Mouse (Mus musculus) embryonic facial prominence, embryonic 15.5 days (tissue): ENCODE results near the gene Wdfy3. TPM values are rescaled to one million over a fixed set of nuclear protein-coding genes. Genes with fewer than 3 reads are reported as not detected.
A peak's percentile ranks its signal among the peaks of the same experiment; 100 is the strongest.

Source experiments
- ATAC-seq: fragments of 200-750 bp; cut with Nextera tagmentation; 2 replicates; pipeline ENCODE4 v1.8.0; 2017; ENCODE audit warnings: low read depth, moderate TSS enrichment; ENCODE audit not compliant: insufficient number of reproducible peaks, low FRiP score, low TSS enrichment
- H3K27ac ChIP-seq: fragments of 300-500 bp; sonication (generic); replicated peaks from 2 replicates; pipeline ENCODE4 v1.5.1; 2015; ENCODE audit warnings: mild to moderate bottlenecking, inconsistent platforms
- H3K27me3 ChIP-seq: fragments of 300-500 bp; sonication (generic); 2 replicates; pipeline ENCODE4 v1.6.1; 2015; ENCODE audit warnings: inconsistent platforms
- H3K36me3 ChIP-seq: fragments of 300-500 bp; sonication (generic); 2 replicates; pipeline ENCODE4 v1.6.1; 2015; ENCODE audit warnings: mild to moderate bottlenecking, inconsistent platforms
- H3K4me1 ChIP-seq: fragments of 300-500 bp; sonication (generic); 2 replicates; pipeline ENCODE4 v1.6.1; 2015; ENCODE audit warnings: inconsistent platforms
- H3K4me2 ChIP-seq: fragments of 300-500 bp; sonication (generic); replicated peaks from 2 replicates; pipeline ENCODE4 v1.6.1; 2015; ENCODE audit warnings: mild to moderate bottlenecking, inconsistent platforms
- H3K4me3 ChIP-seq: fragments of 300-500 bp; sonication (generic); replicated peaks from 2 replicates; pipeline ENCODE4 v1.5.1; 2015; ENCODE audit warnings: mild to moderate bottlenecking, inconsistent platforms
- H3K9ac ChIP-seq: fragments of 300-500 bp; sonication (generic); 2 replicates; pipeline ENCODE4 v1.6.1; 2015; ENCODE audit warnings: inconsistent platforms
- H3K9me3 ChIP-seq: fragments of 300-500 bp; sonication (generic); replicated peaks from 2 replicates; pipeline ENCODE4 v1.6.1; 2016; ENCODE audit warnings: inconsistent platforms
- WGBS: fragments of 180-500 bp; shearing (Covaris S2); methylation state at CpG from one replicate; pipeline ENCODE4 v1.1.7; 2015; 5-methylcytosine and 5-hydroxymethylcytosine counted together
- polyA plus RNA-seq: library from polyadenylated mRNA; unstranded; fragments of >200 nt; fragmentation: Nextera tagmentation; extraction: Ambion mirVana; gene quantifications from 2 replicates; pipeline ENCODE4 v1.2.1, GENCODE M21; 2015

The Wdfy3 gene
- polyA plus RNA-seq, 1 experiment from 2014 or later, result 16.4 TPM

- Histone ChIP-seq H3K9ac (no peak overlapping the region), H3K27me3 (no peaks in the 10 kb centered on the region), H3K36me3 (peaks cover 5% of the 10 kb centered on the region; the same call in 1 of the 2 replicates), H3K27ac (peak overlapping the region; percentile 49; the same call in 1 of the 2 replicates), H3K9me3 (no peaks in the 10 kb centered on the region), H3K4me2 (no peak overlapping the region), H3K4me1 (0 out of 2 replicates have a peak, but pooled peaks cover 6% of the 10 kb centered on the region), H3K4me3 (no peak overlapping the region)
- WGBS, result 35% methylated on average over 12 of the region's 12 CpGs
- ATAC-seq, result no peak
Observed at GRCm38 (mm10) chr5:101968153-101968851, 101.4 kb downstream of the Wdfy3 start.

- Histone ChIP-seq H3K27me3 (no peaks in the 10 kb centered on the region), H3K4me2 (no peak overlapping the region), H3K4me3 (no peak overlapping the region), H3K27ac (peak overlapping the region; percentile 49; the same call in 1 of the 2 replicates), H3K36me3 (peaks cover 5% of the 10 kb centered on the region; the same call in 1 of the 2 replicates), H3K9me3 (no peaks in the 10 kb centered on the region), H3K9ac (no peak overlapping the region), H3K4me1 (0 out of 2 replicates have a peak, but pooled peaks cover 6% of the 10 kb centered on the region)
- 44% methylated on average over 2 of the region's 2 CpGs for WGBS
- no peak for ATAC-seq
Observed at GRCm38 (mm10) chr5:101967832-101968152, 101.9 kb downstream of the Wdfy3 start.

- Histone ChIP-seq H3K27ac (no peak overlapping the region), H3K36me3 (peaks cover 35% of the 10 kb centered on the region), H3K9me3 (no peaks in the 10 kb centered on the region), H3K4me3 (no peak overlapping the region), H3K4me2 (no peak overlapping the region), H3K27me3 (no peaks in the 10 kb centered on the region), H3K4me1 (no peaks in the 10 kb centered on the region), H3K9ac (no peak overlapping the region)
- WGBS, result 77% methylated on average over 4 of the region's 4 CpGs
- ATAC-seq, result no peak
Observed at GRCm38 (mm10) chr5:101962824-101963223, 106.9 kb downstream of the Wdfy3 start.

GRCm38 (mm10) chr5:101959369-101959768 is 110.4 kb downstream of the Wdfy3 start:
- no peak overlapping the region for H3K27ac ChIP-seq
- H3K9ac ChIP-seq, result no peak overlapping the region
- H3K36me3 ChIP-seq, result peaks cover 40% of the 10 kb centered on the region
- H3K4me3 ChIP-seq, result no peak overlapping the region
- WGBS, result 90% methylated on average over 13 of the region's 13 CpGs
- no peak overlapping the region for H3K4me2 ChIP-seq
- peaks cover 8% of the 10 kb centered on the region for H3K4me1 ChIP-seq
- H3K27me3 ChIP-seq, result no peaks in the 10 kb centered on the region
- ATAC-seq, result no peak
- H3K9me3 ChIP-seq, result no peaks in the 10 kb centered on the region

GRCm38 (mm10) chr5:101958941-101959340 is 110.8 kb downstream of the Wdfy3 start:
- 79% methylated on average over 4 of the region's 4 CpGs for WGBS

GRCm38 (mm10) chr5:101957419-101957818 is 112.3 kb downstream of the Wdfy3 start:
- ATAC-seq, result no peak

More at GRCm38 (mm10) chr5:101958941-101959340, 110.8 kb downstream of the Wdfy3 start:
- Histone ChIP-seq H3K4me1 (peaks cover 10% of the 10 kb centered on the region), H3K4me2 (no peak overlapping the region), H3K27ac (no peak overlapping the region), H3K4me3 (no peak overlapping the region), H3K27me3 (no peaks in the 10 kb centered on the region), H3K9me3 (no peaks in the 10 kb centered on the region), H3K9ac (no peak overlapping the region), H3K36me3 (peaks cover 40% of the 10 kb centered on the region)
- no peak for ATAC-seq

GRCm38 (mm10) chr5:101954393-101955340 is 115.1 kb downstream of the Wdfy3 start:
- H3K36me3 ChIP-seq, result peaks cover 39% of the 10 kb centered on the region
- H3K4me3 ChIP-seq, result no peak overlapping the region
- H3K4me1 ChIP-seq, result peaks cover 10% of the 10 kb centered on the region
- H3K9ac ChIP-seq, result no peak overlapping the region
- 0 out of 2 replicates have a peak overlapping the region, but pooled peaks have one; percentile 21 for H3K4me2 ChIP-seq
- H3K27ac ChIP-seq, result peak overlapping the region; percentile 48; the same call in 1 of the 2 replicates
- ATAC-seq, result no peak
- WGBS, result 59% methylated on average over 16 of the region's 16 CpGs
- H3K9me3 ChIP-seq, result no peaks in the 10 kb centered on the region
- no peaks in the 10 kb centered on the region for H3K27me3 ChIP-seq

More at GRCm38 (mm10) chr5:101957419-101957818, 112.3 kb downstream of the Wdfy3 start:
- no peak overlapping the region for H3K4me3 ChIP-seq
- H3K9me3 ChIP-seq, result no peaks in the 10 kb centered on the region
- H3K27ac ChIP-seq, result no peak overlapping the region
- H3K4me2 ChIP-seq, result no peak overlapping the region
- WGBS, result 78% methylated on average over 8 of the region's 8 CpGs
- peaks cover 44% of the 10 kb centered on the region for H3K36me3 ChIP-seq
- H3K27me3 ChIP-seq, result no peaks in the 10 kb centered on the region
- peaks cover 10% of the 10 kb centered on the region for H3K4me1 ChIP-seq
- no peak overlapping the region for H3K9ac ChIP-seq

GRCm38 (mm10) chr5:101951918-101952317 is 117.8 kb downstream of the Wdfy3 start:
- H3K36me3 ChIP-seq, result peaks cover 47% of the 10 kb centered on the region
- H3K9ac ChIP-seq, result no peak overlapping the region
- H3K4me1 ChIP-seq, result peaks cover 10% of the 10 kb centered on the region
- no peak overlapping the region for H3K4me2 ChIP-seq
- no peak for ATAC-seq
- no peak overlapping the region for H3K27ac ChIP-seq
- no peaks in the 10 kb centered on the region for H3K9me3 ChIP-seq
- WGBS, result 85% methylated on average over 1 of the region's 1 CpGs
- H3K4me3 ChIP-seq, result no peak overlapping the region
- H3K27me3 ChIP-seq, result no peaks in the 10 kb centered on the region

GRCm38 (mm10) chr5:101949323-101949722 is 120.4 kb downstream of the Wdfy3 start:
- no peak overlapping the region for H3K4me3 ChIP-seq
- 59% methylated on average over 8 of the region's 8 CpGs for WGBS
- peaks cover 53% of the 10 kb centered on the region for H3K36me3 ChIP-seq
- 0 out of 2 replicates have a peak, but pooled peaks cover 2% of the 10 kb centered on the region for H3K4me1 ChIP-seq
- no peak overlapping the region for H3K4me2 ChIP-seq
- no peak overlapping the region for H3K27ac ChIP-seq
- no peak for ATAC-seq
- H3K9ac ChIP-seq, result no peak overlapping the region
- H3K9me3 ChIP-seq, result no peaks in the 10 kb centered on the region
- no peaks in the 10 kb centered on the region for H3K27me3 ChIP-seq

GRCm38 (mm10) chr5:101948641-101949040 is 121.1 kb downstream of the Wdfy3 start:
- H3K4me2 ChIP-seq, result no peak overlapping the region
- H3K27ac ChIP-seq, result no peak overlapping the region
- H3K4me3 ChIP-seq, result no peak overlapping the region
- H3K4me1 ChIP-seq, result no peaks in the 10 kb centered on the region
- H3K9ac ChIP-seq, result no peak overlapping the region
- no peaks in the 10 kb centered on the region for H3K9me3 ChIP-seq
- H3K36me3 ChIP-seq, result peaks cover 59% of the 10 kb centered on the region
- no peak for ATAC-seq
- 93% methylated on average over 7 of the region's 7 CpGs for WGBS
- H3K27me3 ChIP-seq, result no peaks in the 10 kb centered on the region

- H3K4me3 ChIP-seq, result no peak overlapping the region
- no peak overlapping the region for H3K4me2 ChIP-seq
- no peaks in the 10 kb centered on the region for H3K27me3 ChIP-seq
- 86% methylated on average over 5 of the region's 5 CpGs for WGBS
- ATAC-seq, result no peak
- no peaks in the 10 kb centered on the region for H3K9me3 ChIP-seq
- H3K27ac ChIP-seq, result no peak overlapping the region
- H3K36me3 ChIP-seq, result peaks cover 74% of the 10 kb centered on the region
- H3K4me1 ChIP-seq, result no peaks in the 10 kb centered on the region
- H3K9ac ChIP-seq, result no peak overlapping the region
Observed at GRCm38 (mm10) chr5:101945731-101946130, 124.0 kb downstream of the Wdfy3 start.
